Mouse (Mus musculus): ENCODE data around the gene Itgal.

- TF ChIP-seq POLR2A (IDR thresholded peaks at IDR 0.05; ENCODE audit: insufficient read depth, low read length) (peak; percentile 95), CTCF (IDR thresholded peaks at IDR 0.05; ENCODE audit: low read depth, low read length) (peak; percentile 74)
Observed at GRCm38 (mm10) chr7:127260309-127261111, 35.5 kb upstream of the Itgal start, which contains the start of gene Dctpp1.

Data from ES-Bruce4 (cell line).